Comparison of ENCODE assay signal across 11 mouse cellular contexts in genomic region chr9:53320894-53321650, GRCm38 (mm10). TPM values are rescaled to one million over a fixed set of nuclear protein-coding genes. Genes with fewer than 3 reads are reported as not detected.
DNase-seq lines count a peak whose midpoint lies in the region; ATAC-seq and TF ChIP-seq lines count a peak whose summit lies in the region.
"Had no signal": no experiment of that assay in that cellular context is flagged by ENCODE, and none has a peak within 500 bp of the region (broad histone marks: within the 10 kb centered on the region; RNA-seq: fewer than 3 reads in every experiment).

No protein-coding gene starts in this region.

- peak; percentile 77 for DNase-seq in hindbrain, postnatal 0 days (ENCODE audit: low spot score)
- no peak for DNase-seq in hindbrain, embryonic 10.5 days (ENCODE audit: low spot score)
- DNase-seq in midbrain, postnatal 0 days (ENCODE audit: low spot score): peak; percentile 74
- peak; percentile 92 for DNase-seq in cerebellum, postnatal 14 days
- DNase-seq in Muller cell, postnatal 12 days (ENCODE audit: inconsistent ontology term): no peak
- no peak for DNase-seq in right cerebral cortex, postnatal 10 days (ENCODE audit: low spot score in 2 of 2)

- 33% methylated on average over 10 of the region's 10 CpGs for WGBS in hindbrain, postnatal 0 days
- 62% methylated on average over 10 of the region's 10 CpGs for WGBS in hindbrain, embryonic 10.5 days
- 62% methylated on average over 10 of the region's 10 CpGs for WGBS in midbrain, postnatal 0 days
- WGBS in midbrain, embryonic 15.5 days: 53% methylated on average over 10 of the region's 10 CpGs
- 32% methylated on average over 10 of the region's 10 CpGs for WGBS in stomach, embryonic 15.5 days

- H3K9ac ChIP-seq in hindbrain, postnatal 0 days (replicated peaks; ENCODE audit: low read length): no peak overlapping the region
- no peak overlapping the region for H3K9ac ChIP-seq in midbrain, postnatal 0 days (replicated peaks; ENCODE audit: low read length, poor library complexity, severe bottlenecking)
- no peak overlapping the region for H3K9ac ChIP-seq in midbrain, embryonic 15.5 days
- no peak overlapping the region for H3K9ac ChIP-seq in stomach, embryonic 15.5 days

- H3K36me3 ChIP-seq in hindbrain, postnatal 0 days (ENCODE audit: insufficient read depth, low read length): no peaks in the 10 kb centered on the region
- H3K36me3 ChIP-seq in hindbrain, embryonic 10.5 days: no peaks in the 10 kb centered on the region
- no peaks in the 10 kb centered on the region for H3K36me3 ChIP-seq in midbrain, postnatal 0 days (ENCODE audit: insufficient read depth, low read length)
- H3K36me3 ChIP-seq in midbrain, embryonic 15.5 days (replicated peaks): no peaks in the 10 kb centered on the region
- H3K36me3 ChIP-seq in stomach, embryonic 15.5 days: no peaks in the 10 kb centered on the region

- peak overlapping the region; percentile 27; the same call in 1 of the 2 replicates for H3K4me2 ChIP-seq in hindbrain, postnatal 0 days (ENCODE audit: low read depth, low read length)
- no peak overlapping the region for H3K4me2 ChIP-seq in midbrain, postnatal 0 days (ENCODE audit: low read depth, low read length, poor library complexity, severe bottlenecking)
- H3K4me2 ChIP-seq in midbrain, embryonic 15.5 days: no peak overlapping the region
- H3K4me2 ChIP-seq in stomach, embryonic 15.5 days: 0 out of 2 replicates have a peak overlapping the region, but pooled peaks have one; percentile 2
- H3K4me2 ChIP-seq: liver, embryonic 11.5 days had no signal

- no peaks in the 10 kb centered on the region for H3K27me3 ChIP-seq in hindbrain, postnatal 0 days (ENCODE audit: insufficient read depth, low read length)
- no peaks in the 10 kb centered on the region for H3K27me3 ChIP-seq in hindbrain, embryonic 10.5 days (ENCODE audit: insufficient read depth, poor library complexity, severe bottlenecking)
- no peaks in the 10 kb centered on the region for H3K27me3 ChIP-seq in midbrain, postnatal 0 days (ENCODE audit: insufficient read depth, low read length)
- no peaks in the 10 kb centered on the region for H3K27me3 ChIP-seq in midbrain, embryonic 15.5 days (replicated peaks)
- no peaks in the 10 kb centered on the region for H3K27me3 ChIP-seq in stomach, embryonic 15.5 days (replicated peaks)

- peak overlapping the region; percentile 69; the same call in 1 of the 2 replicates for H3K27ac ChIP-seq in hindbrain, postnatal 0 days
- H3K27ac ChIP-seq in hindbrain, embryonic 10.5 days: no peak overlapping the region
- H3K27ac ChIP-seq in midbrain, postnatal 0 days (ENCODE audit: low read depth, low read length): no peak overlapping the region
- H3K27ac ChIP-seq in midbrain, embryonic 15.5 days: no peak overlapping the region
- no peak overlapping the region for H3K27ac ChIP-seq in stomach, embryonic 15.5 days

- ATAC-seq in hindbrain, postnatal 0 days: peak; percentile 84
- no peak for ATAC-seq in midbrain, postnatal 0 days (ENCODE audit: low FRiP score)
- no peak for ATAC-seq in midbrain, embryonic 15.5 days (replicated peaks)
- no peak for ATAC-seq in stomach, embryonic 15.5 days (ENCODE audit: insufficient read depth, low FRiP score, low read depth)

- no peaks in the 10 kb centered on the region for H3K4me1 ChIP-seq in hindbrain, postnatal 0 days (ENCODE audit: insufficient read depth, low read length)
- no peaks in the 10 kb centered on the region; the same call in 1 of the 2 replicates for H3K4me1 ChIP-seq in hindbrain, embryonic 10.5 days (replicated peaks)
- H3K4me1 ChIP-seq in midbrain, postnatal 0 days (ENCODE audit: insufficient read depth, low read length): no peaks in the 10 kb centered on the region
- H3K4me1 ChIP-seq in midbrain, embryonic 15.5 days: no peaks in the 10 kb centered on the region
- H3K4me1 ChIP-seq in stomach, embryonic 15.5 days: 0 out of 2 replicates have a peak, but pooled peaks cover 6% of the 10 kb centered on the region

- no peak for TF ChIP-seq CTCF in hindbrain, postnatal 0 days (IDR thresholded peaks at IDR 0.05; ENCODE audit: low read depth)
- TF ChIP-seq CTCF in midbrain, postnatal 0 days (IDR thresholded peaks at IDR 0.05): no peak

- no peaks in the 10 kb centered on the region for H3K9me3 ChIP-seq in hindbrain, postnatal 0 days (ENCODE audit: low read length)
- no peaks in the 10 kb centered on the region for H3K9me3 ChIP-seq in hindbrain, embryonic 10.5 days
- H3K9me3 ChIP-seq in midbrain, postnatal 0 days (ENCODE audit: low read length): no peaks in the 10 kb centered on the region
- H3K9me3 ChIP-seq in midbrain, embryonic 15.5 days: no peaks in the 10 kb centered on the region
- H3K9me3 ChIP-seq in stomach, embryonic 15.5 days: no peaks in the 10 kb centered on the region

- H3K4me3 ChIP-seq in hindbrain, postnatal 0 days (ENCODE audit: low read length): no peak overlapping the region
- H3K4me3 ChIP-seq in hindbrain, embryonic 10.5 days: no peak overlapping the region
- H3K4me3 ChIP-seq in midbrain, postnatal 0 days (ENCODE audit: low read depth, low read length): no peak overlapping the region
- no peak overlapping the region for H3K4me3 ChIP-seq in midbrain, embryonic 15.5 days
- no peak overlapping the region for H3K4me3 ChIP-seq in stomach, embryonic 15.5 days (replicated peaks)

RNA-seq across cellular contexts. Expression of gene Exph5, which starts 19.6 kb away (rescaled TPM):
- total RNA-seq in hindbrain, postnatal 0 days (2014; rRNA removed): 0.86 and 0.99 TPM in 2 replicates
- 0.36 and 0.47 TPM in 2 replicates for polyA plus RNA-seq in hindbrain, postnatal 0 days (2015; fragmentation: Nextera tagmentation; extraction: Ambion mirVana)
- 0.70 and 1.3 TPM in 2 replicates for polyA plus RNA-seq in hindbrain, embryonic 10.5 days (2016; fragmentation: Nextera tagmentation; extraction: Ambion mirVana)
- 1.1 and 1.3 TPM in 2 replicates for total RNA-seq in midbrain, postnatal 0 days (2014; rRNA removed)
- polyA plus RNA-seq in midbrain, postnatal 0 days (2015; fragmentation: Nextera tagmentation; extraction: Ambion mirVana): 0.16 and 0.20 TPM in 2 replicates
- 0.23 and 0.35 TPM in 2 replicates for polyA plus RNA-seq in midbrain, embryonic 15.5 days (2015; fragmentation: Nextera tagmentation; extraction: Ambion mirVana)
- 7.6 TPM in 2 replicates for polyA plus RNA-seq in stomach, embryonic 15.5 days (2015; fragmentation: Nextera tagmentation; extraction: Ambion mirVana)
- total RNA-seq: common myeloid progenitor, adult 5-6 weeks; monocyte, adult 5-6 weeks had no signal

Comparison
In these comparisons a context has a peak if more than half of its experiments do, and no peak if none do; other contexts are left out.
1. DNase-seq: peak in hindbrain, postnatal 0 days (single experiment), midbrain, postnatal 0 days (single experiment) and cerebellum, postnatal 14 days (2 of 2); none in hindbrain, embryonic 10.5 days (single experiment), Muller cell, postnatal 12 days (single experiment) and right cerebral cortex, postnatal 10 days (0 of 2).
2. H3K4me2 ChIP-seq: peak in hindbrain, postnatal 0 days (single experiment) and stomach, embryonic 15.5 days (single experiment); none in midbrain, postnatal 0 days (single experiment) and midbrain, embryonic 15.5 days (single experiment).